Mouse (Mus musculus) liver, embryonic 11.5 days (tissue): ENCODE results near the gene Notch2. TPM values are rescaled to one million over a fixed set of nuclear protein-coding genes. Genes with fewer than 3 reads are reported as not detected.
A peak's percentile ranks its signal among the peaks of the same experiment; 100 is the strongest.

Experiments used
- ATAC-seq: fragments of 200-750 bp; cut with Nextera tagmentation; replicated peaks from 2 replicates; pipeline ENCODE4 v1.8.0; 2017; ENCODE audit warnings: moderate number of reproducible peaks, mild to moderate bottlenecking, moderate TSS enrichment, moderate library complexity; ENCODE audit not compliant: low FRiP score
- DNase-seq: peaks from one replicate; pipeline ENCODE4 v3.0.0-alpha.2; 2017; ENCODE audit warnings: low spot score
- H3K27ac ChIP-seq: fragments of 300-500 bp; sonication (generic); 2 replicates; pipeline ENCODE4 v1.5.1; 2014; ENCODE audit warnings: mild to moderate bottlenecking, low read depth, low read length, control low read depth
- H3K27me3 ChIP-seq: fragments of 300-500 bp; sonication (generic); replicated peaks from 2 replicates; pipeline ENCODE4 v1.6.1; 2014; ENCODE audit warnings: low read length, mixed read lengths; ENCODE audit not compliant: control insufficient read depth, insufficient read depth
- H3K36me3 ChIP-seq: fragments of 300-500 bp; sonication (generic); 2 replicates; pipeline ENCODE4 v1.6.1; 2014; ENCODE audit warnings: mild to moderate bottlenecking, low read length, moderate library complexity, mixed read lengths; ENCODE audit not compliant: control insufficient read depth, insufficient read depth
- H3K4me1 ChIP-seq: fragments of 300-500 bp; sonication (generic); replicated peaks from 2 replicates; pipeline ENCODE4 v1.6.1; 2014; ENCODE audit warnings: low read length, mixed read lengths; ENCODE audit not compliant: control insufficient read depth, insufficient read depth
- H3K4me2 ChIP-seq: fragments of 300-500 bp; sonication (generic); 2 replicates; pipeline ENCODE4 v1.6.1; 2014; ENCODE audit warnings: mild to moderate bottlenecking, control low read depth, moderate library complexity
- H3K4me3 ChIP-seq: fragments of 300-500 bp; sonication (generic); 2 replicates; pipeline ENCODE4 v1.5.1; 2014; ENCODE audit warnings: low read depth, low read length, control low read depth
- H3K9ac ChIP-seq: fragments of 300-500 bp; sonication (generic); 2 replicates; pipeline ENCODE4 v1.6.1; 2014; ENCODE audit warnings: low read depth, low read length, control low read depth
- H3K9me3 ChIP-seq: fragments of 300-500 bp; sonication (generic); 2 replicates; pipeline ENCODE4 v1.6.1; 2016; ENCODE audit warnings: low read length, inconsistent platforms, mixed read lengths; ENCODE audit not compliant: control insufficient read depth
- WGBS: fragments of 180-500 bp; shearing (Covaris S2); extraction: QIAGEN DNeasy Blood & Tissue Kit; methylation state at CpG from one replicate; pipeline ENCODE4 v1.1.7; 2014; 5-methylcytosine and 5-hydroxymethylcytosine counted together
- polyA plus RNA-seq: library from polyadenylated mRNA; unstranded; fragments of >200 nt; fragmentation: Nextera tagmentation; extraction: Ambion mirVana; gene quantifications from 2 replicates; pipeline ENCODE4 v1.2.1, GENCODE M21; 2014

Notch2 gene
- polyA plus RNA-seq, 1 experiment from 2014 or later = 17.2 TPM

DNA sequence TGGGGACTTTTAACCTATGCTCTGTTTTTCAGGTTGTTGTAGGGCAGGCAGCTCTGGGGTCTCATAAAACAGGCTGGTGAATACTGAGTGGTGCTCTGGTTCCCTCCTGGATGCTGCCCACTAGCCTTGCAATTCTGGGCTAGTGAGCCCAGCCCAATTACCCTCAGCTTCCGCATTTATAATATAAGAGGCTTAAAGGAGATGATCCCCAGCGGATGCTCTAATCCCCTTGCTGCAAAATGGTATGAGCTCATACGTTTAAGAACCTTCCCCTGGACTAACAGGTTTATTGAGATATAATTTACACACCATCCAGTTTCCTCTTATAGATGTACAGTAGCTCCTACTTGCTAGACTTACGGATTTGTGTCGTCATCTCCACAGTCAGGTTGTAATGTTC lies 64.5 kb downstream of the Notch2 start:
- DNase-seq (no peak), ATAC-seq (no peak)
- no peak overlapping the region for H3K4me2 ChIP-seq
- no peak overlapping the region for H3K9ac ChIP-seq
- no peak overlapping the region for H3K4me3 ChIP-seq
- peaks cover 9% of the 10 kb centered on the region; the same call in 1 of the 2 replicates for H3K36me3 ChIP-seq
- H3K27ac ChIP-seq = no peak overlapping the region
- no peaks in the 10 kb centered on the region for H3K9me3 ChIP-seq
- H3K4me1 ChIP-seq = peaks cover 12% of the 10 kb centered on the region
- no peaks in the 10 kb centered on the region for H3K27me3 ChIP-seq
- WGBS = 91% methylated on average over 5 of the region's 5 CpGs

DNA sequence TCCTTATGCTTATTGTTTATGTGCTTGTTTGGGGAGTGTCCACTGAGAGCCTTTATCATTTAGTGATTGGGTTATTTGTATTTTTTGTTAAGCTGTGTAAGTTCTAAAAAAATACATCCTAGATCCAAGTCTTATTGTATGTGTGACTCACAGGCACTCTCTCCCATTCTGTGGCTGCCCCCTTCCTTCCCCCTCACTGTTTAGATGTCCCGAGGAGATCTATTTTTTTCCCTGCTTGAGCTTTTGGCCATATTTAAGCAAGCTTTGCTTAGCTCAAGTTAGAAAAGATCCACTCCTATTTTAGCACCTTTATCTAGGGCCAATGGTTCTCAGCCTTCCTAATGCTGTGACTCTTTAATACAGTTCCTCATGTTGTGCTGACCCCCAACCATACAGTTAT lies 65.5 kb downstream of the Notch2 start:
- no peaks in the 10 kb centered on the region for H3K27me3 ChIP-seq
- H3K36me3 ChIP-seq = peaks cover 2% of the 10 kb centered on the region; the same call in 1 of the 2 replicates
- WGBS = 50% methylated on average over 1 of the region's 1 CpGs

DNA sequence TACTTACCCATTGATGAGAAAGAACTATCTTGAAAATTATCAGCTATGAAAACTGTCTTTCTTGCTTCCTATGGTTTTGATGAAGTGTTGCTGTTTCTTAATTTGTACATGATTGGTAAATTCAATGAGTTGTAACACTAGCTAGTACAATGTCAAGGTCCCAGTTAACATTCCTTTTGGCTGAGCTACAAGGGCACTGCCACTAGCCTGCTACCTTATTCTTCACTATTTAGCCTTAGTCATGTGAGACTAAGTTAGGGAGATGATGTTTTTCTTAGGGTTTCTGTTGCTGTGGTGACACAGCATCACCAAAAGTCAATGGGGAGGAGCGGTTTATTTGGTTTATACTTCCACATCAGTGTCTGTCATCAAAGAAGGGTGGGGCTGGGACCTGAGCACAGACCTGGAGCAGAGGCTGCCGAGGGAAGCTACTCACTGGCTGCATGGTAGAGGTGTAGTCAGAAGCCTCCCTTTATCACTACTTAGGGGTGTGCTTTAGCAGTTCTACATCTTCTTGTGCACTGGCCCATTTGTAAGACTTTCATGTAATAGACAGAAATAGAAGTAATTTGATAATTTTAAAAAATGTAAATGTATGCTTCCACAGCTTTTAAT lies 66.4 kb downstream of the Notch2 start:
- Histone ChIP-seq H3K9ac (no peak overlapping the region), H3K36me3 (no peaks in the 10 kb centered on the region)
- no peak for ATAC-seq

More for the DNA sequence above, 65.5 kb downstream of the Notch2 start:
- H3K9me3 ChIP-seq = no peaks in the 10 kb centered on the region
- no peak overlapping the region for H3K4me2 ChIP-seq
- DNase-seq (no peak), ATAC-seq (no peak)
- no peak overlapping the region for H3K27ac ChIP-seq
- H3K9ac ChIP-seq = no peak overlapping the region
- peaks cover 13% of the 10 kb centered on the region for H3K4me1 ChIP-seq
- H3K4me3 ChIP-seq = no peak overlapping the region

DNA sequence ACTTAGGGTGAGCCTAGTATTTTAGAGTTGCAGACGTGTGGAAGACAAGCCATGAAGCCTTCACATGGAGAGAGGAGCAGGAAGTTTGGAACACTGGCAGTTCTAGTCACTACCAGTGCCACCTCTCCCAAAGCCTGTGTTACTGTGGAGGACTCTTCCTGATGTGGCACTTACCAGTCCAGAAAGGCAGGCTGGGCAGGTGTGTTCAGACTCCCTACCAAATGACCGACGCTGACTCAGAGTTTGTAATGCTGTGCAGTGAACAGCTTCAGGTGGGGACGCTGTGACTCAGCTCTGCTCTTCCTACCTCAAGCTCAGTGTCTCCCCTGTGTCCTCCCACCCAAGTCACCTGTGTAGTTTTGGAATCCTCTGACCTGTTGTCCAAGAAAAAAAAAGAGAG lies 67.3 kb downstream of the Notch2 start:
- Histone ChIP-seq H3K36me3 (no peaks in the 10 kb centered on the region), H3K4me2 (no peak overlapping the region), H3K27ac (no peak overlapping the region), H3K4me1 (peaks cover 13% of the 10 kb centered on the region), H3K9ac (no peak overlapping the region), H3K27me3 (no peaks in the 10 kb centered on the region), H3K4me3 (no peak overlapping the region), H3K9me3 (no peaks in the 10 kb centered on the region)
- WGBS = 89% methylated on average over 4 of the region's 4 CpGs
- no peak for ATAC-seq
- DNase-seq = no peak

More for the DNA sequence above, 66.4 kb downstream of the Notch2 start:
- H3K4me3 ChIP-seq = no peak overlapping the region
- peaks cover 13% of the 10 kb centered on the region for H3K4me1 ChIP-seq
- WGBS = 71% methylated on average over 2 of the region's 2 CpGs
- H3K27me3 ChIP-seq = no peaks in the 10 kb centered on the region
- DNase-seq = no peak
- H3K4me2 ChIP-seq = no peak overlapping the region
- H3K27ac ChIP-seq = no peak overlapping the region
- no peaks in the 10 kb centered on the region for H3K9me3 ChIP-seq

DNA sequence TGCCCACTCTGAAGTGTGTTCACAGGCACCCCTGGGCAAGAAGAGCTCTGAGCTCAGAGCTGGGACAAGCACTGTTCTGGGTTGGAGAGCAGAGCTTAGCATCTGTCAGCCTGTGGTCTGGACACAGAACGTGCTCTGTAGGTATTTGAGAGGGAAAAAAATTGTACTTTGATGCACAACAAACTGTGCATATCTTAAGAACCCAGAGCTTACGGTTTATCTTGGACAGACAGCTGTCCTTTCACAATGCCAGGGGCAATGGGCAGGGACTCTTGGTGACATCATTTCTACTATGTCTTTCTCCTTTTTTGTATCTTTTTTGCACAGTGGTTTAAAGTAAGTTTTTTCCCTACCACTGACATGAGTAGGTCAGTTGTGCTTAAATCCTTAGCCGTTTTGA lies 68.9 kb downstream of the Notch2 start:
- Histone ChIP-seq H3K4me2 (no peak overlapping the region), H3K4me3 (no peak overlapping the region), H3K36me3 (peaks cover 4% of the 10 kb centered on the region; the same call in 1 of the 2 replicates), H3K27me3 (no peaks in the 10 kb centered on the region), H3K9me3 (no peaks in the 10 kb centered on the region), H3K9ac (no peak overlapping the region), H3K4me1 (peaks cover 19% of the 10 kb centered on the region), H3K27ac (peak overlapping the region; percentile 23)
- no peak for DNase-seq
- 58% methylated on average over 3 of the region's 3 CpGs for WGBS
- ATAC-seq = peak; percentile 89

DNA sequence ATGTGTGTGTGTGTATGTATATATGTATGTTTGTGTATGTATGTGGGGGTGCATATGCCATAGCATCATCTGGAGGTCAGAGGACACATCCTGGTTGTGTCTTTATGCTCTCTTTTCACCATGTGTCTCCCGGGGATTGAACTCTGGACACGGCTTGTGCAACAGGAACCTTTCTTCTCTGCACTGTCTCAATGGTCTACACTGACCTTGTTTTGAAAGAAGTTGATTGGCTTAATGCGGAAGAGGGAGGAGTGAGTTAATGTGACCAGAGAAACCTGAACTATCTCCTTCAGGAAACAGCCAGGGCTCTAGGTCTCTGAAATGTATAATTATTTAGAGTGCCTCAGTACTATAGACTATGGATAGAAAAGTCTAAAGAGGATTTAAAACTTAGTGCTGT lies 69.6 kb downstream of the Notch2 start:
- ATAC-seq (no peak), DNase-seq (no peak)
- Histone ChIP-seq H3K9ac (no peak overlapping the region), H3K27ac (no peak overlapping the region), H3K4me2 (no peak overlapping the region), H3K4me1 (peaks cover 19% of the 10 kb centered on the region), H3K9me3 (no peaks in the 10 kb centered on the region), H3K27me3 (no peaks in the 10 kb centered on the region), H3K36me3 (peaks cover 6% of the 10 kb centered on the region; the same call in 1 of the 2 replicates), H3K4me3 (no peak overlapping the region)
- WGBS = 81% methylated on average over 3 of the region's 3 CpGs

DNA sequence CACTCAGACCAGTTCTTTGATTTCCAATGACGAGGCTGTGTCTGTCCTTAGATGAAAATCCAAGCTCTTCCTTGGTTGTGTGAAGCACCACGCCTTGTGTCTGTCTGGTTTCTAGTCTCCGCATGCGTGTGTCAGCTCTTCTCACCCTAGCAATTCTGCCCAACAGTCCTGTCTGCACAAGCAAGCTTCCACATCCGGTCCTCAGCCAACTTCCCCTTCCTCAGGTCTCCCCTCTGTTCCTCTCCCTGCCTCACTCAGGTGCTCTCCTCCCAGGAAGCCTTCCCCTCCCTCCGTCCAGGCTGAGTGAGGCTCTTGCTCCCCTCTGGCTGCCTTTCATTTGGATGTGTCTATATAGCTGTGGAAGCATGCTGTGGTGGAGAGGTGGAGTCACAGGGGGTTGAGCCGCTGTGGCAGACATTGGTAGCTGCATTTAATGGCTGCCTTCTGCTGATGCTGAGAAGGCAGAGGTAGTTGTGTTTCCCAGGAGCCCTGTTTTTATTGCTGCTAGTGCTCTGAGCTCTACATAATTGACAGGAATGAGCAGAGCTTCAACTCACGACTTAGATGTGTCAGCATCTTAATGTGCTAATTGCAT lies 70.8 kb downstream of the Notch2 start:
- Histone ChIP-seq H3K36me3 (peaks cover 6% of the 10 kb centered on the region; the same call in 1 of the 2 replicates), H3K4me1 (peaks cover 19% of the 10 kb centered on the region), H3K4me3 (no peak overlapping the region), H3K27me3 (no peaks in the 10 kb centered on the region), H3K9ac (no peak overlapping the region), H3K27ac (no peak overlapping the region), H3K9me3 (no peaks in the 10 kb centered on the region), H3K4me2 (no peak overlapping the region)
- ATAC-seq = no peak
- WGBS = 63% methylated on average over 8 of the region's 8 CpGs
- DNase-seq = no peak

DNA sequence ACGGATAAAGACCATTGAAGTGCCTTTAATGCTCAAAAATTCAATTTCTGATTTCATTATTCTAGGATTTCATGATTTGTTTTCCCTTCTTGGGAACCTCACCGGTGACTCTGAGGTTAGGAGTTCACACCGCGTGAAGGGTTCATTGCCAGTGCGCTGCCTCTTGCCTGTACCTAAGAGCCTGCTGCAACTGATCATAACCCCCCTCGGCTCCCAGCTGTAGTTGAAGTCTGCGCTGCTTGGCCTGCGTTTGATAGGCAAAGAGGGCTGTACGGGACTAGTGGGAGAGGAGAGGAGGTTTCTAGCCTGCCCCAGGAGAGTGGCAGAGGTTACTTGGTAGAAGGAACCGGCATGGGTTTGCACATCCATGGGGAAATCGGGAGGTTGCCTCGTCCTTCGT lies 71.5 kb downstream of the Notch2 start:
- ATAC-seq = no peak
- Histone ChIP-seq H3K4me3 (no peak overlapping the region), H3K36me3 (peaks cover 6% of the 10 kb centered on the region; the same call in 1 of the 2 replicates), H3K4me1 (peaks cover 19% of the 10 kb centered on the region), H3K27ac (no peak overlapping the region), H3K4me2 (no peak overlapping the region), H3K27me3 (no peaks in the 10 kb centered on the region), H3K9me3 (no peaks in the 10 kb centered on the region), H3K9ac (no peak overlapping the region)
- 81% methylated on average over 13 of the region's 13 CpGs for WGBS
- no peak for DNase-seq

DNA sequence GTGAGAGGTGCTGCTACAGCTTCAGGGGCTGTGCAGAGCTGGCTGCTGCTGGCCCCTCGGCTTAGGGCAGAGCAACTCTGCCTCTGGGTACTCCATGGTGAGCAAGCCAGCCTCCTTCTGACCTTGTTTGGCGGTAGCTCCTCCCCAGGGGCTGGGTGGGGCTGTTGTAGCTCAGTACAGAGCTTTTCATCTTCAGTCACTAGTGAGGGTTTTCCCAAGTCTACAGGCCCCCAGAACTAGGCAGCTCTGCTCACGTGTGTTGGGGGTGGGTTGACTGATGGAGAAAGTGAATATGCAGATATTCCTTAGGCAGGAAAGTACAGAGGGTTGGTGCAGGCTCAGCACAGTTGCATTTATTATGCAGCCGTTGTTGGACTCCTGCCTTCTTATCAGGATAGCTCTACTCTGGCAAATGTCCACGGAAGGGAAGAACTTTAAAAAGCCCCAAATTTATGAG lies 72.5 kb downstream of the Notch2 start:
- no peak overlapping the region; the same call in 1 of the 2 replicates for H3K27ac ChIP-seq
- no peak overlapping the region for H3K9ac ChIP-seq
- DNase-seq (no peak), ATAC-seq (peak; percentile 79)
- no peaks in the 10 kb centered on the region for H3K9me3 ChIP-seq
- no peak overlapping the region for H3K4me2 ChIP-seq
- no peak overlapping the region for H3K4me3 ChIP-seq
- no peaks in the 10 kb centered on the region for H3K27me3 ChIP-seq
- WGBS = 35% methylated on average over 5 of the region's 5 CpGs
- peaks cover 19% of the 10 kb centered on the region for H3K4me1 ChIP-seq
- H3K36me3 ChIP-seq = peaks cover 6% of the 10 kb centered on the region; the same call in 1 of the 2 replicates
